Mouse (Mus musculus) heart, postnatal 10 days (tissue): ENCODE data around the gene Mfsd11. TPM values are rescaled to one million over a fixed set of nuclear protein-coding genes. Genes with fewer than 3 reads are reported as not detected.
"Not testable (repeated sequence)": the region's sequence is repeated elsewhere in the genome, so short reads cannot be mapped to it uniquely, and the experiment has no call there.

Experiments
- DNase-seq, 2 experiments: peaks; one replicate each; pipeline ENCODE4 v3.0.0; 2021
- intact Hi-C: fragments of 180-260 bp; cut with DNase I; formaldehyde crosslinking; loops from one replicate; pipeline ENCODE4 v1.15.1; 2025
- total RNA-seq, 2 experiments: library from RNA; stranded (reverse); gene quantifications; 2 replicates each; pipeline ENCODE4 v1.2.3; 2021

Mfsd11 gene
- total RNA-seq, 2 experiments from 2014 or later, result 41.7 to 43.6 TPM

DNA sequence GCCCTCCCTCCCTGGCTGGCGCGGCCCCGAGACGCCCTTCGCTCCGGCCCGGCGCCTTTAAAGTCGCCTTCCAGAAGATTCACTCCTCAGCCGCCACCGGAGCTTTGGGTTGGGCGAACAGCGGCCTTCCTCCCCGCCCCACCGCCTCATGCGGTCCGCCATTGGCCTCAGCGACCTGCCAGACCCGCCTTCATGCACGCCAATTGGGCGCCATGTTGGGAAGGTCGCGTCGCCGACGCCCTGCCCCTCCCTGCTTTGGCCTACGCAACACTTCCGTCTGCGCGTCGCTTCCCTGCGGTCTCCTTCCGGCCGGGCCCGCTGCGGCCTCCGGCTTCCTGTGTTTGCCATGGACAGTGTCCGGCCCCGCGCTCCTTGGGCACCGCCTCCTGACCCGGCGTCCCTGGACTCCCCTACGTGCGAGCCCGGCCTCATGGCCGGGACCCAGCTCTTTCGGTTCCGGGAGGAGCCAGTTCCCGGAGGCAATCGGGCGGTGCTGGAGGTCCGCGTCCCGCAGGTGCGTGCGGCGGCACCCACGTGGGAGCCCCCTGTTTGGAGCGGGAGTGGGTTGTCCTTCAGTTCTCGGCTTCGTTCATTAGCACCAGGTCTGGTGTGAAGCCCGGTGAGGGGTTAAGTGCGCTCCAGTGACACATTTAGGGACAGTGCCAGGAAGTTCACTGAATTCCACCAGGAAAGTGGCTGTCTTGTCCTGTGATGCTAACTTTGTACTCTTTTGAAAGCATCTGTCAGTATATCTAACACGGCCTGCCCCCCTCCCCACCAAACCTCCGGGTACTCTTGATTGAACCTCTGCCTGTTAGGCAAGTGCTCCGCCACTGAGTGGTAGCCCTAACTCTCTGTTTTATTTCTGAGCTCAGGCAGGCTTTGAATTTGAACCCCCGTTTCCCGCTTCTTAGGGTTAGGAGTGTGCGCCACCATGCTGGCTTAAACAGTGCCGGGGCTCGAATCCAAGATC, 8.7 kb upstream of the Mfsd11 start, which contains the start of the genes Mettl23 and Jmjd6:
Gene Mettl23, plus strand, starts transcription at position 18 of the 973 bp plus-strand sequence.
Gene Jmjd6, minus strand, starts transcription at position 189 of the 973 bp plus-strand sequence.
- peak; percentile 98 for DNase-seq
- intact Hi-C loops, result loop anchor here (1.0 to 2.0 kb wide), 2 partner anchors 9 to 15 kb away; partner anchors contain the start of genes Mfsd11 and Mxra7

- intact Hi-C loops, result no loop called here
- no peak for DNase-seq
Observed at GRCm38 (mm10) chr11:116846593-116847181, 5.6 kb upstream of the Mfsd11 start.

DNA sequence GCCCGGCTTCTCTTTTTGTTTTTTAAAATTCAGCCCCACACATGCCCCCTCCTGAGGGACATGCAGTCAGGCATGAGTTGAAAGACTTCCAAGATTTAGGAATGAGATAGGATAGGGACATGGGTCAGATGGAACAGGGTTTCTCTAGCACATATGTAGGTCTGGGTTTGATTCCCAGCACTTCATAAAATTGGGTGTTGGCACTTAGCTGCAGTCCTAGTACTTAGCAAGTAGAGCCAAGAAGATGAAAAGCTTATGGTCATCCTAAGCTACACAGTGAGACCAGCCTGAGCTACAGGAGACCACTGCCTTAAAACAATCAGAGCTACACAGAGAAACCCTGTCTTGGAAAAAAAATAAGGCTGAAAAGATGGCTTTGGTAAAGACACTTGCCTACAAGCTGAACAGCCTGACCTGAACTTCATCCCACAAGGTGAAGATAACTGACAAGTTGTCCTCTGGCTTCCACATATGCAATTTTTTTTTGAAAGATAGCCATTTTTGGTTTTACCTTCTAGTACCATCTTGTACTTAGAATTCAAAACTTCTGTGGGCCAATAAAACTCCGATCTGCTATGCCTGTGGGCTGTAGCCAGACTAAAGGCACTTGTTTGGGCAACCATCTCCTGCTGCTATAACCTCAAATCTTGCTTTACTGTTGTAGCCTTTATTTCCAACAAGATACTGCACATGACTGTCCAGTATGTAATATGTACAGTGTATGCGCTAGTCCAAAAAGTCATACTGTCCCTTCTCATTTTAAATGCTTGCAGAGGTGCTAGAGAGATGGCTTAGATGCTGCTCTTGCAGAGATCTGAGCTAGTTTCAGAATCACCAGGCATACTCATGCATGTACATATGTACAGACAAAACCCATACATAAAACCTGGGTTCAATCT, 4.8 kb upstream of the Mfsd11 start:
- intact Hi-C loops, result no loop called here

GRCm38 (mm10) chr11:116848086-116848876, 4.0 kb upstream of the Mfsd11 start:
- intact Hi-C loops, result no loop called here

More for the DNA sequence above, 4.8 kb upstream of the Mfsd11 start:
- no peak for DNase-seq

GRCm38 (mm10) chr11:116848877-116849178, 3.4 kb upstream of the Mfsd11 start:
- DNase-seq, intact Hi-C loops: not testable (repeated sequence)

More at GRCm38 (mm10) chr11:116848086-116848876, 4.0 kb upstream of the Mfsd11 start:
- no peak for DNase-seq

DNA sequence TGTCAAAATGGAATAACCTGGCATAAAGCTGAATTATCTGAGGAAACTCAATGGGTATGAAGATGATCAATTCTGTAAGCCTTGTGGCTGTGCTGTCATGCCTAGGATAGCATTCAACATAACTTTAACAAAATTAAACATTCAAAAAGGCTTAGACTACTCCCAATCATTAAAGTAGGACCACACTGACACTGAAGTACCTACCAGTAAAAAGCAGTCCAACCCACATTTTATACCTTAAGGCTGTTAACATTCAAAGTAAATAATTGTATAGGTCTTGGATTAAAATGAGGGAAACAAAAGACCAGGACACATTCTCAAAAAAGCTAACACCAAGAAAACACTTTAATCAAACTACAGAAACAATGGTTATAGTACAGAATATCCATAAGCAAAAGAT, 2.7 kb upstream of the Mfsd11 start:
- no peak for DNase-seq
- intact Hi-C loops, result no loop called here

DNA sequence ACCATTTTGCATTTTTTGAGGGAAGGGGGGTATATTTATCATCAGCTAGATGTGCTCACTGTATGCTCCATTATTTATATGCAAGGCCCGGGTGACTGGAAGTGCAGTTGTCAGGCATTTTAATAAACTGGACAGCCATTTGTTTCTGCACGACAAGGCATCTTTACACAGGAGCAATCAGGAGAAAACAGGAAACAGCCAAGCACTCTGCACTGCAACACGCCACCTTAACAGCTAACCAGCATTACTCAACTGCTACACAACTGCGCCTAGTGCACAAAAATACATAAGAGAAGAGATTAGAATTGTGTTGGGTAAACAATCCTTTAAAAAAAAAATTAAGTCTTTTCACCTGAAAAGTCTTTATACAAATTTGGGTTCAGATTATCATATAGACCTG, 2.2 kb upstream of the Mfsd11 start:
- intact Hi-C loops, result no loop called here
- no peak for DNase-seq

- DNase-seq, result no peak
- intact Hi-C loops, result no loop called here
Observed at GRCm38 (mm10) chr11:116850833-116851477, 1.3 kb upstream of the Mfsd11 start.

GRCm38 (mm10) chr11:116851576-116852290, 507 bp upstream of the Mfsd11 start:
- no peak for DNase-seq
- intact Hi-C loops, result loop anchor here (1.0 kb wide), 1 partner anchor 8 kb away; the partner anchor contains the start of genes Jmjd6 and Mettl23

- intact Hi-C loops, result loop anchor here (1.0 kb wide), 1 partner anchor 10 kb away; the partner anchor contains the start of genes Jmjd6 and Mettl23
- peak; percentile 97 to 98 for DNase-seq
Observed at GRCm38 (mm10) chr11:116852891-116853511, 761 bp downstream of the Mfsd11 start, which contains the start of gene Srsf2. Gene Srsf2, minus strand, starts transcription at chr11:116853094.

DNA sequence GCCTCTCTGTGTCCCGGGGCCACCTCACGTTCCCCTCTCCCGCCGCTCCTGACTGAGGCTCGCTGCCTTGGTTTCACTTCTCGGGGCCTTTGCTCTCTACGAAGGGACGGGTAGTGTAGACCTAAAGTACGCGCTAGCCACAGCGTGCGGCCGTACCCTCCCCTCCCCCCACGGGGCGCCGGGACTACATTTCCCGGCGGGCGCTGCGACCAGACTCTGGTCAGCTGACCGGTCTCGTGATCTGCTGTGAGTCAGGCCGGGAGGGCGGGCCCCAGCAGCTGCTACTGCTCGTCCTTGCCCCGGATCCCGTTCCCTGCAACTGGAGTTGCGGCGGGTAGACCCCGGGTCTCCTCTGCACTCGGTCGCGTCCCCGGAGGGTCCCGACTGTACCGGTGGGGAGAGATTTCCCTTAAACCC, 1.3 kb downstream of the Mfsd11 start:
- peak; percentile 98 for DNase-seq
- intact Hi-C loops, result no loop called here

DNA sequence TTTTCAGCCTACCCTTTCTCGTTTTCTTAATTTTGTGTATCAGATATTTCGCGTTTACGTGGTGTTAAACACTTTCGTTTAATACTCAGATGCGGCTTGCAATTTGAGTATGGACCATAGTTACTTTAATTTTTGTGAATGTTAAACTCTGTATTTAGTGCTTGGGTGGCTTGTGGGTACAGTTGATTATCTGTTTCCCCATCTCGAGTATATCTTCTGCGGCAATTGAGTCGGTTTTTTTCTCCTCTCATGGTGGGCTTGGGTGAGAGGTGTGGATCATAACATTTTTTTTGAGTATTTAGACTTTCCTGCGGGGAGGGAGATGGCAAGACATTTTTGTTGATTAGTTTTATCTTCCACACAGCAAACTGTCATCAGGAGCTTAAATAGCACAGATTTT, 2.0 kb downstream of the Mfsd11 start:
- no peak for DNase-seq
- intact Hi-C loops, result no loop called here

- DNase-seq, result no peak
- intact Hi-C loops, result no loop called here
Observed at GRCm38 (mm10) chr11:116857183-116857850, 5.1 kb downstream of the Mfsd11 start.

DNA sequence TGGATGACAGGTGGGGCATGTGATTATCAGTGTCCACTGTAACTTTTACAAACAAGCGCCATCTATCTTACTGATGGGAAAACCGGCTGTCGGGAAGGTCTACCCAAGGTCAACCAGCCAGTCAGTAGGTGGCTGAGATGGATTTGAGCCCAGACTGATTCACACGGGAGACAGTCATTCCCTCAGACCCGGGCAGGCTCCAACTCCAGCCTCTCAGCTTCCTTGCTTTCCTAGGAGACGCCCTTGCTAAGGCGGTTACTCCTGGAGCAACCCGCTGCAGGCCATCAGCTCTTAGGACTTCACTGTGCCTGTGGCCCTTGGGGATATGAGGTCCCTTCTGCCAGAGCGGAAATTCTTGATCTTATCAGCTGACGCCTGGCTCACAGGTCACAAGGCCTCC, 12.2 kb downstream of the Mfsd11 start:
- intact Hi-C loops, result no loop called here
- DNase-seq, result peak; percentile 55 to 64

DNA sequence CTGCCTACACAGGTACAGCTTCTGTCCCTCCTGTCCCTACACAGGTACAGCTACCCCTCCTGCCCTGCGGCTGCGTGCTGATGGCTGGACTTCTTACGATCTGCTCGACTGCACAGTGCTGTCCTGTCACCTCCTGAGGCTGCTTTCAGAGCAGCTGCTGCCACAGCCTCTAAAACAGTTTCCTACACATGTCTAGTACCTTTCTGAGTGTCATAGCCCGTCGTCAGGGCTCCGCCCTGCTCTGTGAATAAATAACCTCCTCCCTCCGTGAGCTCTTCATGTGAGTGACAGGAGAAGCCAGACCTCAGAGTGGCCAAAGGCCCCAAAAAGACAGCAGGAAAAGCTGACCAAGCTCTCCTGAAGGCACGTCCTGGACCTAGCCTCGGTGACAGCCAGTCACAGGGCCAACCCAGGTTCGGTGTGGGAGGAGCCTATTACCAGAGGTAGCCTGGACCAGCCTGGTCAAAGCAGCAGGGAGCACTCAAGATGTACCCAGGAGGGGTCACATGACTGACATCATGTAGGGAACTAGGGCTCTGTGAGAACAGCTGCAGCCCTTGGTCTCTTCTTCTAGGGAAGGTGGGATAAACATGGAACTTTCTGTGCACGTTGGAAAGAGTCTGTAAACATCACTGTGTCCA, 13.8 kb downstream of the Mfsd11 start:
- no peak for DNase-seq
- intact Hi-C loops, result no loop called here

GRCm38 (mm10) chr11:116868129-116868528, 15.9 kb downstream of the Mfsd11 start:
- DNase-seq, result peak; percentile 83 to 90
- intact Hi-C loops, result no loop called here

DNA sequence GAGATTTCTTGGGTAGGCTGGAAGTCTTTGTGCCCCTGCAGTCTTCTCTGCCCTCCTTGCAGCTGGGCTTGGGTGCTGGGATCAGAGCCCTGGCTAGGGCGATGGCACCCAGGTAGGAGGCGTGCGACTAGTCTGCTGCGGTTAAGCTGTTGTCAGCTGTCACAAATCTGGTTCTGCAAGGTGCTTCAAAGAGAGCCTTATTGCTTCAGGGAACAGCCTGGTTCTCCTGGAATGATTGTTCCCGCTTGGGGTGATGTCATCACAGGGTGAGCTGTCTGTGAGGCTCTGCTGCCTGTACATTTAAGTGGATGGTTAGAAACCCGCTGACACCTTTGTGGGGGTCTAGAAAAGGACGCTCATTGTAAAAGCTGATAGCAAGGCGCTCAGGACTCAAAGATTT, 17.0 kb downstream of the Mfsd11 start:
- intact Hi-C loops, result no loop called here

More for the DNA sequence above, 17.0 kb downstream of the Mfsd11 start:
- DNase-seq, result no peak
